Mouse (Mus musculus) lung, embryonic 16.5 days (tissue): ENCODE data around the gene Sp2. TPM values are rescaled to one million over a fixed set of nuclear protein-coding genes. Genes with fewer than 3 reads are reported as not detected.

Experiments
- ATAC-seq: fragments of 200-750 bp; cut with Nextera tagmentation; 2 replicates; pipeline ENCODE4 v1.8.0; 2017; ENCODE audit warnings: low read depth, mild to moderate bottlenecking, moderate library complexity
- H3K27ac ChIP-seq: fragments of 300-500 bp; sonication (generic); 2 replicates; pipeline ENCODE4 v1.5.1; 2014; ENCODE audit warnings: mild to moderate bottlenecking, control low read depth, low read length
- H3K27me3 ChIP-seq: fragments of 300-500 bp; sonication (generic); 2 replicates; pipeline ENCODE4 v1.6.1; 2014; ENCODE audit warnings: low read depth, low read length, mixed read lengths; ENCODE audit not compliant: control insufficient read depth, insufficient read depth
- H3K36me3 ChIP-seq: fragments of 300-500 bp; sonication (generic); 2 replicates; pipeline ENCODE4 v1.6.1; 2014; ENCODE audit warnings: low read length; ENCODE audit not compliant: control insufficient read depth, insufficient read depth
- H3K4me1 ChIP-seq: fragments of 300-500 bp; sonication (generic); replicated peaks from 2 replicates; pipeline ENCODE4 v1.6.1; 2014; ENCODE audit warnings: low read length, mixed read lengths; ENCODE audit not compliant: control insufficient read depth, insufficient read depth
- H3K4me2 ChIP-seq: fragments of 300-500 bp; sonication (generic); 2 replicates; pipeline ENCODE4 v1.6.1; 2014; ENCODE audit warnings: low read depth, low read length, control low read depth
- H3K4me3 ChIP-seq: fragments of 300-500 bp; sonication (generic); 2 replicates; pipeline ENCODE4 v1.5.1; 2014; ENCODE audit warnings: mild to moderate bottlenecking, low read length, control low read depth
- H3K9ac ChIP-seq: fragments of 300-500 bp; sonication (generic); 2 replicates; pipeline ENCODE4 v1.6.1; 2014; ENCODE audit warnings: low read length, control low read depth
- H3K9me3 ChIP-seq: fragments of 300-500 bp; sonication (generic); 2 replicates; pipeline ENCODE4 v1.6.1; 2016; ENCODE audit warnings: low read length; ENCODE audit not compliant: control insufficient read depth
- WGBS: fragments of 180-500 bp; shearing (Covaris S2); extraction: QIAGEN DNeasy Blood & Tissue Kit; methylation state at CpG from one replicate; pipeline ENCODE4 v1.1.7; 2014; 5-methylcytosine and 5-hydroxymethylcytosine counted together
- polyA plus RNA-seq: library from polyadenylated mRNA; unstranded; fragments of >200 nt; fragmentation: Nextera tagmentation; extraction: Ambion mirVana; gene quantifications from 2 replicates; pipeline ENCODE4 v1.2.1, GENCODE M21; 2015

Gene Sp2
- polyA plus RNA-seq, 1 experiment from 2014 or later = 22.2 TPM

DNA sequence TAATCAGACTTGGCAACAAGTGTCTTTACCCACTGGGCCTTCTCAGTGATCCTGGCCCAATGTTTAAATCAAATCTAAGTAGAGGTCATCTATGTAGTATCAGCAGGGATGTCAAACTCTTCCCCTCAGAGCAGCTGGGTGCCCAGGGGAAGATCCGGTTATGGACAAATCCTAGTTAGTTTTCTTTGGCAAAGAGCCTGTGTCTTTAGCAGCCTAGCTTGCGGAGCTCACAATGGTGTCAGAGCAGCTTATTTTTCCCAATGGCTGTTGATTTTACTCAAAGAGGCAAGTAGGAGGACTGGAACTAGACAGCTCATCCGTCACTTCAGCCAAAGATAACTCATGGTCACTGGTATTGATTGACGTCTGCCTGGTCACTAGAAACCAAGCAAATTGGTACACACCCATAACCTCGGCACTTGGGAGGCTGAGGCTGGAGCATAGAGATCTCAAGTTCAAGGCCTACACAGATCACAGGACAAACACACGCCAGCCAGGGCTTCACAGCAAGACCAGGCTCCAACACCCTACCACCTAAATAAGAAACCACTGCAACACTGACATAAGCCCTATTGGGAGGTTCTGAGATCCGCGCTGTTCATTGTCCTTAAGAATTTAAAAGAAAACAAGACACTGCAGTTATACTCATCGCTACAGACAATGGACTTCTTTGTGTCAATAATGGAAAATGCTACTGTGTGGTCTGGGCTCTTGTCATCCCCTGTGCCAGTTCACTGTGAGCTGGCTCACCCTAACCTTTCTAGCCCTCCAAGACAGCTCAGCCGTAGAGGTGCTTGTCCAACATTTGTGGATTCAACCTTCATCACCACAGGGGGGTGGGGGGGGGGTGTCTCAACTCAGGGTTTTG, 7.0 kb downstream of the Sp2 start:
- peak overlapping the region; percentile 70 for H3K4me2 ChIP-seq
- no peaks in the 10 kb centered on the region for H3K9me3 ChIP-seq
- peak overlapping the region; percentile 98 for H3K9ac ChIP-seq
- H3K36me3 ChIP-seq = no peaks in the 10 kb centered on the region
- H3K4me1 ChIP-seq = peaks cover 26% of the 10 kb centered on the region
- peak overlapping the region; percentile 96 for H3K27ac ChIP-seq
- ATAC-seq = no peak
- no peaks in the 10 kb centered on the region for H3K27me3 ChIP-seq
- H3K4me3 ChIP-seq = peak overlapping the region; percentile 78
- WGBS = 71% methylated on average over 10 of the region's 10 CpGs

DNA sequence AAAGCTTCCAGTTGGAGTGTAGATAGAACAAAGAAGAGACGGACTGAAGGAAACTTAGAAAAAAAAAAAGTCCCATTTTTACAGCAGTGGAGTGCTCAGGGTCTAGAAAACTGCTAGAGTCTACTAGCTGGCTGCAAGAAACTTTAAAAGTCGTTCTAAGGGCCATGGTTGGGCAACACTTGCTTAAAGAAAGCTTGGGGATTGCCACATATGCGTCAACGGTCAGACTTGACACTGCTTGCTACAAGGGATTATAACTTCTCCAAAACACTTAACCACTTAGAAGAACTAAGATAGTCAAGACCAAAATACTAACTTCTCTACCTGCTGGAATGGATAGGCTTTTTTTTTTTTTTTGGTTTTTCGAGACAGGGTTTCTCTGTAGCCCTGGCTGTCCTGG, 7.9 kb downstream of the Sp2 start:
- Histone ChIP-seq H3K9me3 (no peaks in the 10 kb centered on the region), H3K4me2 (no peak overlapping the region), H3K27me3 (no peaks in the 10 kb centered on the region), H3K27ac (0 out of 2 replicates have a peak overlapping the region, but pooled peaks have one; percentile 10), H3K4me3 (no peak overlapping the region), H3K4me1 (peaks cover 36% of the 10 kb centered on the region), H3K36me3 (no peaks in the 10 kb centered on the region), H3K9ac (no peak overlapping the region)
- 64% methylated on average over 5 of the region's 5 CpGs for WGBS
- ATAC-seq = no peak

DNA sequence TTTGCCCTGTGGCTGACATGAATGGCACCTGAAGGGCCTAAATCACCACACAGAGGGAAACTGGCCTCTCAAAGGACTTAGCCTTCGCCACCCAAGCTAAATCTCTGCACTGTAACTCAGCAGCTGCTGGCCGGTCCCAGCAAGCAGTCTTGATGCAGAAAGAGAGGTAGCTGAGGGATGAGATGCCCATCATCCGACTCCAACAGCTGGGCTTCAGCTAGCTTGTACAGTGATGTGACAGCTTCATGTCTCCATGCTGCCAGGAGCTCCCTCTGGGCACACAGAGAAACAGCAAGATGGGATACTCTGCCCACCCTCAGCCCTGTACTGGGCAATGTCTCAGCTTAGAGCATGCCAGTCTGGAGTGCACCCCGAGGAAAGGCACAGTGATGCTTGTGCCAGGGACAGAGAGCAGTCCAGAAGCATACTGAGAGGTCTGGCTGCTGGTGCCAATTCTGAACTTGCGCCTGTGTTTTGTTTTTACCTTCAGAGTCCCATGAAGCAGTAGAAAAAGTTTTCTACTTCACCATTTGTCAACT, 9.3 kb downstream of the Sp2 start:
- no peak for ATAC-seq
- no peak overlapping the region for H3K27ac ChIP-seq
- H3K9me3 ChIP-seq = no peaks in the 10 kb centered on the region
- H3K4me2 ChIP-seq = no peak overlapping the region
- H3K4me1 ChIP-seq = peaks cover 45% of the 10 kb centered on the region
- H3K4me3 ChIP-seq = no peak overlapping the region
- no peaks in the 10 kb centered on the region for H3K36me3 ChIP-seq
- 85% methylated on average over 5 of the region's 5 CpGs for WGBS
- no peak overlapping the region for H3K9ac ChIP-seq
- H3K27me3 ChIP-seq = no peaks in the 10 kb centered on the region

DNA sequence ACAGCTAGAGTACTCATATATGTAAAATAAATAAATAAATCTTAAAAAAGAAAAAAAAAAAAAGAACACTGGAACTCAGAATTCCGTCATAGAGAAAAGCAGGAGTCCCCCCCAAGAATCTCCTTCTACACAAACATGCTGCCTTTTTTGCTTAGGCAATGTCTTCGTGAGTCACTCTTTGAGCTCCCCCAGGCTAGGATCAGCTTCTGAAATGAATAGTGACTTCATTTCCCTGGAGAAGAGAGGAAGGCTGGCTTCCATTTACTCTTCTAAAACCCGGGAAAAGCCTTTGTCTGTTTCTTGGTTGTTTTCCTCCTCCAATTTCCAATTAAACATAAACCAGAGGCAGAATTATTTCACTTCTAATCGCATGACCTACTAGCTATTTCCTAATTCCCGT, 9.9 kb downstream of the Sp2 start:
- Histone ChIP-seq H3K4me2 (no peak overlapping the region), H3K9me3 (no peaks in the 10 kb centered on the region), H3K36me3 (no peaks in the 10 kb centered on the region), H3K27me3 (no peaks in the 10 kb centered on the region), H3K27ac (no peak overlapping the region), H3K4me3 (no peak overlapping the region), H3K9ac (no peak overlapping the region), H3K4me1 (peaks cover 47% of the 10 kb centered on the region)
- WGBS = 78% methylated on average over 5 of the region's 5 CpGs
- ATAC-seq = no peak

DNA sequence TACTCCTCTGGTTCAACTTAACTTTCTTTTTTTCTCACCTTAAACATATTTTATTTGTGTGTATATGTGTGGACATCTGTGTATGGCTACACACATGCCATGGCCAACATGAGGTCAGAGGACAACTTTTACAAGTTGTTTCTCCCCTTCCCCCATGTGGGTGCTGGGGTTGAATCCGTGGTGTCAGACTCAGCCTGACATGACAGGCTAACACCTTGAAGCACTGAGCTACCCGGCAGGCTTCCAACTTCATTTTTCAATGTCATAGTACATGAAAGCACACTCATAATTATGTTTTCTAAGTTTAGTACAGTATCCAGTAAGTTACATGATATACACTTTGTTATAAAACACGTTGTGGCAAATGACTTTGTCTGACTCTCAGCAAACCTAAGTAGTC, 12.4 kb downstream of the Sp2 start:
- Histone ChIP-seq H3K9me3 (no peaks in the 10 kb centered on the region), H3K4me2 (no peak overlapping the region), H3K4me3 (no peak overlapping the region), H3K27me3 (no peaks in the 10 kb centered on the region), H3K9ac (peak overlapping the region; percentile 16), H3K4me1 (peaks cover 38% of the 10 kb centered on the region), H3K27ac (peak overlapping the region; percentile 92), H3K36me3 (no peaks in the 10 kb centered on the region)
- 0 out of 2 replicates have a peak, but pooled peaks have one; percentile 3 for ATAC-seq
- WGBS = 34% methylated on average over 3 of the region's 3 CpGs

DNA sequence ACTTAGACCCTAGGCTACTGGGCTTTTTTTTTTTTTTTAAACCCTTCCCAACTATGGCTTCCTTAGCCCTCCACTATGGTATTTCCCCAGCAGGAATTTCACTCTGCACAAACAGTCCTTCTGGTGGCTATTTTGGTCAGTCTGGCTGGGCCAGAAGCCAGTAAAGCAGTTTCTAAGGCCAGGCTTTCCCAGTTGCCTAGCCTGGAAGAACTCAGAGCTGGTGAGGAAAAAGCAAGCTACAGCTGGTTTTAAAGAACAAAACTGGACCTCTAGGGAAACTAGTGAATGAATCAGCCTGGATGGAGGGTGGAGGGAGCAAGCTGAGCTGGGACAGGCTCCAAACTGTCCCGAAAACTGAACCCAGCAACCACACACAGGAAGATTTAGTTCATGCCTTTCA, 13.0 kb downstream of the Sp2 start:
- no peak overlapping the region for H3K4me3 ChIP-seq

DNA sequence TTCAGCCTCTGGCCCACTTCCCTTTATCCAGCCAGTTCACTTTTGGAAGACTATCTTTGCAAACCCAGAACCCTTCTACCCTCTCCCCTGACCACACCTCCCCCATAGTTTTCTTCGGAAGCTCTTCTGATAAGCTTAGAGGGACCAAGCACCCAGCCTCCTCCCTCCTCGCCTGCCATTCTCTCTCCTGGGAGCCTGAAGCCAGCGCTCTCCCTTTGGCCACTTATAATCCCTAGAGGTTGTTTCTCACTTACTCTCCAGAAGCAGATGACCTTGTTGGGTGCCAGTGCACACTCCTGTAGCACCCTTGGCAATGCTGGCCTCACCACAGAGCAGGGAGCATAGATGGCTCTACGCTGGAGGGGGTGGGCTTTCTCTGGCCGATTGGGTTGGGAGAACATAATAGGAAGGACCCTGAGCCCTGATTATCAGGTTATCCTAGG, 13.5 kb downstream of the Sp2 start:
- Histone ChIP-seq H3K4me1 (peaks cover 38% of the 10 kb centered on the region), H3K27me3 (no peaks in the 10 kb centered on the region), H3K27ac (peak overlapping the region; percentile 92), H3K9ac (peak overlapping the region; percentile 16), H3K4me2 (0 out of 2 replicates have a peak overlapping the region, but pooled peaks have one; percentile 1), H3K36me3 (no peaks in the 10 kb centered on the region), H3K9me3 (no peaks in the 10 kb centered on the region), H3K4me3 (no peak overlapping the region)
- ATAC-seq = peak; percentile 23; the same call in 1 of the 2 replicates
- WGBS = 63% methylated on average over 5 of the region's 5 CpGs

More for the DNA sequence above, 13.0 kb downstream of the Sp2 start:
- WGBS = 14% methylated on average over 1 of the region's 1 CpGs
- no peaks in the 10 kb centered on the region for H3K27me3 ChIP-seq
- H3K4me1 ChIP-seq = peaks cover 38% of the 10 kb centered on the region
- peak overlapping the region; percentile 92 for H3K27ac ChIP-seq
- no peaks in the 10 kb centered on the region for H3K9me3 ChIP-seq
- ATAC-seq = peak; percentile 76
- H3K9ac ChIP-seq = peak overlapping the region; percentile 16
- H3K36me3 ChIP-seq = no peaks in the 10 kb centered on the region
- 0 out of 2 replicates have a peak overlapping the region, but pooled peaks have one; percentile 1 for H3K4me2 ChIP-seq

DNA sequence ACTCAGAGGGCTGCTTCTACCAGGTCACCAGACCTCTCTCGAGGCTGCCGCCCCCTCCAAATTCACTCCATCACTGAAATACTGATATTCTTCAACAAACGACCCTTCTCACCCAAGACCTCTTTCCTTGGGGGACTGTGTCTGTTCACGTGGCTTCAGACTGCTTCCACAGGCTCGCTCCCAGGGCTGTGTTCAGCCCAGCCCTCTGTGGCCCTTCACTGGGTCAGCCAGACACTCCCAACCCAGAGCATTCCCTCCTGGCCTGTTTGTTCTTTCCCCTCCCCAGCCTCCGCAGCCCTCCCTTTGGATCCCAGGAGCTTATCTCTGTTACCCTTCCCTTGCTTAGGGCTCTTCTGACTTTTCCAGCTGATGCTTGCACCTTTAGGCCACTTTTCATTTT, 14.3 kb downstream of the Sp2 start:
- peak overlapping the region; percentile 21; the same call in 1 of the 2 replicates for H3K9ac ChIP-seq
- no peak for ATAC-seq
- no peaks in the 10 kb centered on the region for H3K36me3 ChIP-seq
- peak overlapping the region; percentile 92 for H3K27ac ChIP-seq
- H3K4me2 ChIP-seq = no peak overlapping the region
- 43% methylated on average over 6 of the region's 6 CpGs for WGBS
- H3K9me3 ChIP-seq = no peaks in the 10 kb centered on the region
- H3K4me3 ChIP-seq = no peak overlapping the region
- no peaks in the 10 kb centered on the region for H3K27me3 ChIP-seq
- H3K4me1 ChIP-seq = peaks cover 41% of the 10 kb centered on the region

DNA sequence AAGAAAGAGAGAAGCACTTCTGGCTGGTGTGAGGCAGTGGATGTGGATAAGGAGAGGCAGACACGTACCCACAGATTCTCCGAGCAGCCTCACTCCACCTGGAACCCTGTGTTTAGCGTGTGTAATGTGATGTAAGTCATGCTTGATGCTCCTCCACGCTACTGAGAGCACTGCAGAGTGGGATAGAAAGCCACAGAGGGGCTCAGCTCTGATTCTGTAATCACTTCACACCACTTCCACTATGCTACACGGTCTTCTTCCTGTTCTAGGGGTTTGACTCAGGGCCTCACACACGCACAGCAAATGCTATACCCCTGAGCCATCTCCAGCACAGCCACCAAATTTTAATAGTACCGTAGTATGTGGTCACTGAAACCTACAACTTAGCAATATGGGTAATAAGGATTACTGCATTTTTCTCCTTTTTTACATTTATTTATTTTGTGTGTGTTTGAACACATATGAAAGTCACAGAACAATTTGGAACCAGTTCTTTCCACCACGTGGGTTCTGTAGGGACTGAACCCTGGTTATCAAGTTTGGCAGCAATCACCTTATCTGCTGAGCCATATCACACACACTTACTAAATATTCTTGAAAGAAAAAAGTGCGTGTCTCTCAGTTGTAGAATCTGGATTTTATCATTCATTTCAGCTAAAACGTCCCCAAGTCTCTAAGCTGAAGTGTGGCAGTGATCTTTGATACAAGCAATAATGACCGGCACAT, 15.1 kb downstream of the Sp2 start:
- Histone ChIP-seq H3K4me1 (peaks cover 41% of the 10 kb centered on the region), H3K4me2 (peak overlapping the region; percentile 35), H3K9me3 (no peaks in the 10 kb centered on the region), H3K27me3 (no peaks in the 10 kb centered on the region), H3K4me3 (no peak overlapping the region), H3K9ac (peak overlapping the region; percentile 24), H3K27ac (peak overlapping the region; percentile 13), H3K36me3 (no peaks in the 10 kb centered on the region)
- no peak for ATAC-seq
- whole genome bisulfite sequencing = 51% methylated on average over 11 of the region's 11 CpGs
